ENCODE assay signal across 8 mouse cellular contexts in the genomic region with DNA sequence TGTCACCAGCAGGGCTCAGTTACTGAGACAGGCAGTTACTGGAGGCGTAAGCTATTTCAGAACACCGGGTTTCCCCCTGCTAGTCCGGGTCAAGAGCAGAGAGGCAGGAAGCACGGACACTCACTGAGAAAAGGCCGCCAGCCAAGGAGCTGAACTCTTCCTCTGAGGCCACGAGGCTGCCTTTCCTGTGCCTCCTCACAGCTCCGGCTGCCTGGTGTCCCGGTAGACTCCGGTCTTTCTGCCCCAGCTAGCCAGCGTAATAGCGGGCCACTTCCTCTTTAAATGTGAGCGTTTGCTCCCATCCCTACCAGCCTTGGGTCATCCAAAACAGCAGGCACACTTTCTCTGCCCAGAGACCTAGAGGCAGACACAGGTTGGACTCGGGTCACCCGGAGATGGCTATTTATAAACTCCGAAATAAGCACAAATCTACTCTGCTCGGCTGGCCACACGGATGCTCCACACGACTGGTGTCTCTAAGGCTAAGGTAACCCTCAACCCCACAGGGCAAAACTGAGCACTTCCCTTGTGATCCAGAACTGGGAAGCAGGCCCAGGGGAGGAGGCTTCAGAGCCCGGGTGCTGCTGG. TPM values are rescaled to one million over a fixed set of nuclear protein-coding genes. Genes with fewer than 3 reads are reported as not detected.
DNase-seq lines count a peak whose midpoint lies in the region; ATAC-seq and TF ChIP-seq lines count a peak whose summit lies in the region.

No protein-coding gene starts in this region.

- intact Hi-C loops in heart, postnatal 14 days (cut with DNase I), result no loop called here

- peaks cover 7% of the 10 kb centered on the region; the same call in 1 of the 2 replicates for H3K4me1 ChIP-seq in limb, embryonic 11.5 days (ENCODE audit: control insufficient read depth, insufficient read depth, low read length)
- H3K4me1 ChIP-seq in limb, embryonic 10.5 days, result peaks cover 15% of the 10 kb centered on the region
- H3K4me1 ChIP-seq in forebrain, embryonic 14.5 days (ENCODE audit: control insufficient read depth, insufficient read depth, low read length), result peaks cover 11% of the 10 kb centered on the region; the same call in 1 of the 2 replicates
- H3K4me1 ChIP-seq in thymus, adult 2 months (replicated peaks; ENCODE audit: control insufficient read depth, insufficient read depth, low read length), result no peaks in the 10 kb centered on the region

- H3K36me3 ChIP-seq in limb, embryonic 11.5 days (ENCODE audit: control insufficient read depth, insufficient read depth, low read length), result no peaks in the 10 kb centered on the region
- no peaks in the 10 kb centered on the region for H3K36me3 ChIP-seq in limb, embryonic 10.5 days
- no peaks in the 10 kb centered on the region for H3K36me3 ChIP-seq in forebrain, embryonic 14.5 days (ENCODE audit: control insufficient read depth, insufficient read depth, low read length)
- no peaks in the 10 kb centered on the region for H3K36me3 ChIP-seq in thymus, adult 2 months (ENCODE audit: control insufficient read depth, insufficient read depth, low read length)

- no peak for TF ChIP-seq POLR2A in brain, embryonic 14.5 days (IDR thresholded peaks at IDR 0.05; ENCODE audit: borderline replicate concordance, extremely low read depth, insufficient read depth, insufficient read length, poor library complexity, severe bottlenecking)
- no peak for TF ChIP-seq POLR2A in thymus, adult 2 months (IDR thresholded peaks at IDR 0.05; ENCODE audit: control insufficient read depth, extremely low read depth, insufficient read depth, low read length, poor library complexity)

- no peak for TF ChIP-seq CTCF in brain, embryonic 14.5 days (IDR thresholded peaks at IDR 0.05; ENCODE audit: borderline replicate concordance, extremely low read depth, insufficient read depth, insufficient read length)
- TF ChIP-seq CTCF in thymus, adult 2 months (IDR thresholded peaks at IDR 0.05; ENCODE audit: borderline replicate concordance, control insufficient read depth, extremely low read depth, insufficient read depth, low read length, poor library complexity), result no peak

- peak; percentile 32 for DNase-seq in limb, embryonic 11.5 days (ENCODE audit: low spot score)
- no peak for DNase-seq in limb, embryonic 10.5 days (ENCODE audit: low spot score)
- peak; percentile 26 for DNase-seq in brain, embryonic 14.5 days (ENCODE audit: low read depth)
- DNase-seq in forebrain, embryonic 14.5 days (ENCODE audit: low spot score), result peak; percentile 6
- DNase-seq in heart, postnatal 14 days, result peak; percentile 50 to 63
- no peak for DNase-seq in thymus, adult 2 months
- no peak for DNase-seq in urinary bladder, adult 2 months (ENCODE audit: low spot score)

- WGBS in limb, embryonic 11.5 days, result 63% methylated on average over 19 of the region's 19 CpGs
- 58% methylated on average over 19 of the region's 19 CpGs for WGBS in limb, embryonic 10.5 days
- WGBS in forebrain, embryonic 14.5 days, result 67% methylated on average over 19 of the region's 19 CpGs
- WGBS in thymus, adult 2 months, result 29% methylated on average over 19 of the region's 19 CpGs

- no peak overlapping the region for H3K4me3 ChIP-seq in limb, embryonic 11.5 days (ENCODE audit: low read depth, low read length)
- H3K4me3 ChIP-seq in limb, embryonic 10.5 days, result no peak overlapping the region
- no peak overlapping the region for H3K4me3 ChIP-seq in forebrain, embryonic 14.5 days (ENCODE audit: low read depth, low read length)
- H3K4me3 ChIP-seq in thymus, adult 2 months (ENCODE audit: control insufficient read depth, insufficient read depth, low read length), result no peak overlapping the region

- no peak overlapping the region for H3K4me2 ChIP-seq in limb, embryonic 11.5 days (ENCODE audit: low read depth, severe bottlenecking)
- no peak overlapping the region for H3K4me2 ChIP-seq in forebrain, embryonic 14.5 days (ENCODE audit: low read length)

- H3K9ac ChIP-seq in limb, embryonic 11.5 days (ENCODE audit: low read length), result no peak overlapping the region
- H3K9ac ChIP-seq in forebrain, embryonic 14.5 days (ENCODE audit: low read length), result no peak overlapping the region

- H3K27me3 ChIP-seq in limb, embryonic 11.5 days (ENCODE audit: control insufficient read depth, insufficient read depth, low read length), result no peaks in the 10 kb centered on the region
- H3K27me3 ChIP-seq in limb, embryonic 10.5 days (ENCODE audit: low read depth, poor library complexity, severe bottlenecking), result no peaks in the 10 kb centered on the region
- H3K27me3 ChIP-seq in forebrain, embryonic 14.5 days (replicated peaks; ENCODE audit: control insufficient read depth, insufficient read depth, low read length), result no peaks in the 10 kb centered on the region
- H3K27me3 ChIP-seq in thymus, adult 2 months (ENCODE audit: control insufficient read depth, insufficient read depth, low read length), result no peaks in the 10 kb centered on the region

- no peaks in the 10 kb centered on the region for H3K9me3 ChIP-seq in limb, embryonic 11.5 days (ENCODE audit: control insufficient read depth, low read length)
- H3K9me3 ChIP-seq in limb, embryonic 10.5 days (replicated peaks), result no peaks in the 10 kb centered on the region
- H3K9me3 ChIP-seq in forebrain, embryonic 14.5 days (replicated peaks; ENCODE audit: control insufficient read depth, low read length), result no peaks in the 10 kb centered on the region

- no peak overlapping the region for H3K27ac ChIP-seq in limb, embryonic 11.5 days (replicated peaks; ENCODE audit: low read depth, low read length)
- H3K27ac ChIP-seq in limb, embryonic 10.5 days, result no peak overlapping the region
- H3K27ac ChIP-seq in forebrain, embryonic 14.5 days (ENCODE audit: low read depth, low read length), result no peak overlapping the region
- no peak overlapping the region for H3K27ac ChIP-seq in thymus, adult 2 months (ENCODE audit: control insufficient read depth, insufficient read depth, low read length)

- ATAC-seq in limb, embryonic 11.5 days (ENCODE audit: insufficient number of reproducible peaks, low FRiP score, low TSS enrichment, low read depth), result no peak
- peak; percentile 61; the same call in 1 of the 2 replicates for ATAC-seq in forebrain, embryonic 14.5 days
- 0 out of 2 replicates have a peak, but pooled peaks have one; percentile 35 for ATAC-seq in megakaryocyte, adult 5-6 weeks (ENCODE audit: poor library complexity, severe bottlenecking)

RNA-seq across cellular contexts. Expression of a gene that starts 1.7 kb away (rescaled TPM):
- polyA plus RNA-seq in limb, embryonic 11.5 days (2014; fragmentation: Nextera tagmentation; extraction: Ambion mirVana), result 0.09 and 0.23 TPM in 2 replicates
- polyA plus RNA-seq in limb, embryonic 10.5 days (2016; fragmentation: Nextera tagmentation; extraction: Ambion mirVana), result 0.16 and 0.20 TPM in 2 replicates
- 0.01 and 0.03 TPM in 2 replicates for polyA plus RNA-seq in brain, embryonic 14.5 days (2012; rRNA removed)
- not detected in 2 replicates for polyA plus RNA-seq in forebrain, embryonic 14.5 days (2014; fragmentation: Nextera tagmentation; extraction: Ambion mirVana)
- total RNA-seq in heart, postnatal 14 days (2021), result 10 to 100 TPM; 82.3 to 85.2 TPM
- total RNA-seq in megakaryocyte, adult 5-6 weeks (2015), result not detected in 2 replicates
- not detected in 2 replicates for total RNA-seq in megakaryocyte, adult 5-6 weeks (2017)
- 0.31 and 0.81 TPM in 2 replicates for polyA plus RNA-seq in thymus, adult 2 months (2012; rRNA removed)
- polyA plus RNA-seq in urinary bladder, adult 2 months (2012; rRNA removed), result 0.17 and 0.47 TPM in 2 replicates

Comparison
In these comparisons a context has a peak if more than half of its experiments do, and no peak if none do; other contexts are left out.
1. DNase-seq: peak in limb, embryonic 11.5 days (single experiment), brain, embryonic 14.5 days (single experiment), forebrain, embryonic 14.5 days (single experiment) and heart, postnatal 14 days (2 of 2); none in limb, embryonic 10.5 days (single experiment), thymus, adult 2 months (single experiment) and urinary bladder, adult 2 months (single experiment).